Mouse (Mus musculus) erythroblast, adult 5-6 weeks (primary cell): ENCODE data around the gene Gm5935. TPM values are rescaled to one million over a fixed set of nuclear protein-coding genes. Genes with fewer than 3 reads are reported as not detected.
"Not testable (repeated sequence)": the region's sequence is repeated elsewhere in the genome, so short reads cannot be mapped to it uniquely, and the experiment has no call there.

Experiments
- ATAC-seq: replicated peaks from 2 replicates; pipeline ENCODE4 v1.8.0; 2016; ENCODE audit warnings: moderate number of reproducible peaks, mild to moderate bottlenecking, moderate TSS enrichment, inconsistent platforms; ENCODE audit not compliant: poor library complexity, low FRiP score, severe bottlenecking
- total RNA-seq, 2 experiments: library from RNA; stranded (forward) in 1 of 2; stranded (reverse) in 1 of 2; fragments of 150-400 nt in 1 of 2; fragments of 200-764, 138-1000 nt in 1 of 2; gene quantifications; 2 replicates each; pipeline versions ENCODE4 v1.2.3 to v1.2.4; 2015 to 2017; ENCODE audit warnings: low replicate concordance in 2 of 2

Gene Gm5935
- total RNA-seq (2015; ENCODE audit: low replicate concordance): not detected in 2 replicates
- total RNA-seq (2017; ENCODE audit: low replicate concordance): not detected in 2 replicates

DNA sequence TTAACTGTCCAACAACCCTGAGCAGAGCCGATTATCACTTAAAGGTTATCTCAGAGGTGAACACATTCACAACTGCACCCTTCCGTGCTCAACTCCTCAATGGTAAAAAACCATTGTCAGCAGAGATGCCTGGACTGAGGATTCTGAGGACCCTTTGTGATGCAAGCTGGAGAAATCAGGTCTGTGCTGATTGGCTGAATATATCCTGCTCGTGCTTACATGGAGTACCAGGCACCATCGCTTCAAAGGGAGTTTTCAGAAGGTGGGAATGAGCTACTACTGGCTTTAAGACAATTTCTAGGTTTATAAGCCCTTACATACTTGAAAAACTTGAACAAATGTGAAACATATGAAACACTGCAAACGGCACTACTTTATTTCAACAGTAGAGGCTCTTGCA, at the start of gene Gm5935:
Gene Gm5935 (minus strand): TSS at position 101 of the 400 bp plus-strand sequence.
- ATAC-seq: not testable (repeated sequence)

Other genes with a start within 250 kb of the Gm5935 start
- not detected in 2 replicates for gene Gm4297, start 200.3 kb downstream of the Gm5935 start, total RNA-seq (2015; ENCODE audit: low replicate concordance)
- gene Gm4297, start 200.3 kb downstream of the Gm5935 start, total RNA-seq (2017; ENCODE audit: low replicate concordance): 0.85 TPM in 1 of 2 replicates, not detected in the other